Mouse (Mus musculus) brain, embryonic 14.5 days (tissue): Measurements from ENCODE around the gene Sorbs2.

Source experiments
- CTCF ChIP-seq: fragments of 200-500 bp; IDR thresholded peaks from 2 replicates; pipeline ENCODE4 v1.5.1; 2012; ENCODE audit warnings: inconsistent platforms, mild to moderate bottlenecking, moderate library complexity, borderline replicate concordance; ENCODE audit not compliant: insufficient read depth, insufficient read length; ENCODE audit errors: extremely low read depth
- POLR2A ChIP-seq: fragments of 200-500 bp; IDR thresholded peaks from 2 replicates; pipeline ENCODE4 v1.6.1; 2012; ENCODE audit warnings: mild to moderate bottlenecking, inconsistent platforms, borderline replicate concordance; ENCODE audit not compliant: poor library complexity, insufficient read depth, insufficient read length, severe bottlenecking; ENCODE audit errors: extremely low read depth

DNA sequence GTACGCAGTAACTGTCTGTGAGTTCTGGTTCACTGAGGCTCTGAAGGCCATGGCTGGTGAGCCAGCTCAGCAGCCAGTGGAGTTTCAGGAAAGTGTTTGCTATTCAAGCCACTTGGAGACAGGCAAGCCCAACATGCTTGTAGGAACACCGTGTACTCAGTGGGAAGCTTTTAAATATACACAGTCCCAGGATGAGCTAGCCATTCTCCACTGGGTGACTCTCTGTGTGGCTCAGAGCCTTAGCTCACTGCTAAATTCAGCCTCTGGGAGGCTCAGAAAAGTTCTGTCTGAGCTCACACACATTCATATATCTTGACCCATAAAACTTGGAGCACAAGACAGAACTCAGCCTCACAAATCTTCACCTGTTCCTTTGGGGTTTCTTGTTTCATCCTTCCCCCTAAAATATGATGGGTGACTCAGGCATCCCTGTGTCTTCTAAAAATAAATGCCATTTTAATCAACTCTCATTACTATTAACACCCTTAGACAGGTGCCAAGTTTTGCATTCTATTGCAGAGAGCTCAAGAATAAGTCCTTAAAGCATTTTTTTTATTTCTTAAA is 322.5 kb downstream of the Sorbs2 start:
- TF ChIP-seq POLR2A (no peak), CTCF (no peak)
